Mouse (Mus musculus): ENCODE data around the gene Prss23. TPM values are rescaled to one million over a fixed set of nuclear protein-coding genes. Genes with fewer than 3 reads are reported as not detected.

Prss23 gene
- polyA plus RNA-seq, 1 experiment = 74.2 TPM

DNA sequence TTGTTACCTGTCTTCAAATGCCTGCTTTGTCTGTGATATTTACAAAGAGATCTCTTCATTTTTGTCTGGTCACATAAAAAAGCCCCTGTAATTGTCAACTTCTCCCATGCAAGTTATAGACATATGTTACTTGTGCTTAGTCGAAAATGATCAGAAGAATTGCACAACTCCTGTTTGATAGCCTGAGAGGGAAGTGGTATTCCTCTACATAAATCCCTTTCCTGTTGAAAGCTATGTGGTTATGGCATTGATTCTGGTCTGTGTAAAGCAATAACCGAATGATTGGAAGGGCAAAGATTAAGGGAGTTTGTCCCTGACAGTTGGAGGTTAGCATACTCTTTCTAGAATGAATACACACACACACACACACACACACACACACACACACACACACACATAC is 67.3 kb downstream of the Prss23 start:
- TF ChIP-seq POLR2A (IDR thresholded peaks at IDR 0.05; ENCODE audit: low read depth, low read length) (no peak), CTCF (IDR thresholded peaks at IDR 0.05; ENCODE audit: extremely low read depth, insufficient read length, insufficient replicate concordance, low read depth, low read length) (no peak)
- Histone ChIP-seq H3K27ac (ENCODE audit: insufficient read depth, low read depth, low read length) (no peak overlapping the region), H3K36me3 (ENCODE audit: control insufficient read depth, insufficient read depth, low read length) (no peaks in the 10 kb centered on the region), H3K27me3 (ENCODE audit: control insufficient read depth, insufficient read depth, low read length) (no peaks in the 10 kb centered on the region), H3K4me1 (ENCODE audit: control insufficient read depth, insufficient read depth, insufficient read length, low read length) (no peaks in the 10 kb centered on the region), H3K4me3 (ENCODE audit: low read depth, low read length) (no peak overlapping the region)
- 26% methylated on average over 2 of the region's 2 CpGs for WGBS

Other genes starting within 250 kb of the Prss23 start
- 155 and 203 TPM in 2 replicates for gene Tmem135, start 123.0 kb downstream of the Prss23 start, polyA plus RNA-seq (2012; rRNA removed)
- 2.5 and 2.8 TPM in 2 replicates for gene Fzd4, start 122.8 kb downstream of the Prss23 start, polyA plus RNA-seq (2012; rRNA removed)
- 0.58 and 1.5 TPM in 2 replicates for gene Me3, start 105.2 kb upstream of the Prss23 start, polyA plus RNA-seq (2012; rRNA removed)

Measured in small intestine, adult 2 months (tissue).